Mouse (Mus musculus): ENCODE data around the gene Ankrd50.

- no peak for TF ChIP-seq CTCF (IDR thresholded peaks at IDR 0.05; ENCODE audit: low read depth)
- no peak for TF ChIP-seq EP300 (optimal IDR thresholded peaks at IDR 0.05)
These were observed 13.1 kb downstream of the Ankrd50 start for GRCm38 (mm10) chr3:38471516-38471915.
